Mouse (Mus musculus): ENCODE measurements around the gene Map3k14. TPM values are rescaled to one million over a fixed set of nuclear protein-coding genes. Genes with fewer than 3 reads are reported as not detected.

Map3k14 gene
- polyA plus RNA-seq, 1 experiment from 2014 or later: 5.6 TPM

- H3K4me3 ChIP-seq (ENCODE audit: low read depth, low read length): no peak overlapping the region
- no peaks in the 10 kb centered on the region for H3K36me3 ChIP-seq (ENCODE audit: control insufficient read depth, insufficient read depth, low read length)
- no peak for ATAC-seq (ENCODE audit: insufficient number of reproducible peaks, insufficient read depth, low FRiP score, low read depth)
- WGBS: 65% methylated on average over 4 of the region's 4 CpGs
- H3K9ac ChIP-seq (replicated peaks; ENCODE audit: low read depth, low read length): no peak overlapping the region
- no peaks in the 10 kb centered on the region for H3K9me3 ChIP-seq (ENCODE audit: control insufficient read depth, low read depth, low read length)
- H3K27me3 ChIP-seq (ENCODE audit: control insufficient read depth, insufficient read depth, low read length): no peaks in the 10 kb centered on the region
- H3K27ac ChIP-seq (ENCODE audit: low read length): peak overlapping the region; percentile 84; the same call in 1 of the 2 replicates
- H3K4me1 ChIP-seq (ENCODE audit: control insufficient read depth, insufficient read depth, low read length): peaks cover 31% of the 10 kb centered on the region
- H3K4me2 ChIP-seq (replicated peaks; ENCODE audit: low read depth, low read length): peak overlapping the region; percentile 56
These were observed 1.1 kb upstream of the Map3k14 start for GRCm38 (mm10) chr11:103268350-103268749.

GRCm38 (mm10) chr11:103266729-103267345 is 435 bp downstream of the Map3k14 start:
- peak overlapping the region; percentile 89 for H3K4me2 ChIP-seq (replicated peaks; ENCODE audit: low read depth, low read length)
- H3K27me3 ChIP-seq (ENCODE audit: control insufficient read depth, insufficient read depth, low read length): no peaks in the 10 kb centered on the region
- peaks cover 46% of the 10 kb centered on the region for H3K4me1 ChIP-seq (ENCODE audit: control insufficient read depth, insufficient read depth, low read length)
- no peaks in the 10 kb centered on the region for H3K9me3 ChIP-seq (ENCODE audit: control insufficient read depth, low read depth, low read length)
- peak overlapping the region; percentile 70 for H3K4me3 ChIP-seq (ENCODE audit: low read depth, low read length)
- WGBS: 1% methylated on average over 41 of the region's 42 CpGs
- H3K36me3 ChIP-seq (ENCODE audit: control insufficient read depth, insufficient read depth, low read length): no peaks in the 10 kb centered on the region
- peak overlapping the region; percentile 83 for H3K27ac ChIP-seq (ENCODE audit: low read length)
- peak overlapping the region; percentile 80 for H3K9ac ChIP-seq (replicated peaks; ENCODE audit: low read depth, low read length)
- no peak; the same call in 1 of the 2 replicates for ATAC-seq (ENCODE audit: insufficient number of reproducible peaks, insufficient read depth, low FRiP score, low read depth)

- Histone ChIP-seq H3K27me3 (ENCODE audit: control insufficient read depth, insufficient read depth, low read length) (no peaks in the 10 kb centered on the region), H3K4me3 (ENCODE audit: low read depth, low read length) (peak overlapping the region; percentile 70; the same call in 1 of the 2 replicates), H3K4me2 (replicated peaks; ENCODE audit: low read depth, low read length) (peak overlapping the region; percentile 89), H3K27ac (ENCODE audit: low read length) (no peak overlapping the region), H3K4me1 (ENCODE audit: control insufficient read depth, insufficient read depth, low read length) (peaks cover 52% of the 10 kb centered on the region), H3K36me3 (ENCODE audit: control insufficient read depth, insufficient read depth, low read length) (no peaks in the 10 kb centered on the region), H3K9ac (replicated peaks; ENCODE audit: low read depth, low read length) (no peak overlapping the region), H3K9me3 (ENCODE audit: control insufficient read depth, low read depth, low read length) (no peaks in the 10 kb centered on the region)
- 32% methylated on average over 2 of the region's 2 CpGs for WGBS
- ATAC-seq (ENCODE audit: insufficient number of reproducible peaks, insufficient read depth, low FRiP score, low read depth): no peak
These were observed 1.4 kb downstream of the Map3k14 start for GRCm38 (mm10) chr11:103265856-103266255.

- ATAC-seq (ENCODE audit: insufficient number of reproducible peaks, insufficient read depth, low FRiP score, low read depth): no peak
- no peaks in the 10 kb centered on the region for H3K9me3 ChIP-seq (ENCODE audit: control insufficient read depth, low read depth, low read length)
- no peak overlapping the region for H3K4me3 ChIP-seq (ENCODE audit: low read depth, low read length)
- H3K27me3 ChIP-seq (ENCODE audit: control insufficient read depth, insufficient read depth, low read length): no peaks in the 10 kb centered on the region
- 72% methylated on average over 7 of the region's 7 CpGs for whole genome bisulfite sequencing
- H3K36me3 ChIP-seq (ENCODE audit: control insufficient read depth, insufficient read depth, low read length): no peaks in the 10 kb centered on the region
- no peak overlapping the region for H3K9ac ChIP-seq (replicated peaks; ENCODE audit: low read depth, low read length)
- no peak overlapping the region for H3K4me2 ChIP-seq (replicated peaks; ENCODE audit: low read depth, low read length)
- H3K27ac ChIP-seq (ENCODE audit: low read length): no peak overlapping the region
- H3K4me1 ChIP-seq (ENCODE audit: control insufficient read depth, insufficient read depth, low read length): peaks cover 56% of the 10 kb centered on the region
These were observed 2.1 kb downstream of the Map3k14 start for GRCm38 (mm10) chr11:103265211-103265610.

GRCm38 (mm10) chr11:103264427-103265005 is 2.8 kb downstream of the Map3k14 start:
- no peaks in the 10 kb centered on the region for H3K27me3 ChIP-seq (ENCODE audit: control insufficient read depth, insufficient read depth, low read length)
- peaks cover 58% of the 10 kb centered on the region for H3K4me1 ChIP-seq (ENCODE audit: control insufficient read depth, insufficient read depth, low read length)
- no peak overlapping the region for H3K4me3 ChIP-seq (ENCODE audit: low read depth, low read length)
- H3K9ac ChIP-seq (replicated peaks; ENCODE audit: low read depth, low read length): no peak overlapping the region
- H3K9me3 ChIP-seq (ENCODE audit: control insufficient read depth, low read depth, low read length): no peaks in the 10 kb centered on the region
- H3K36me3 ChIP-seq (ENCODE audit: control insufficient read depth, insufficient read depth, low read length): no peaks in the 10 kb centered on the region
- whole genome bisulfite sequencing: 83% methylated on average over 20 of the region's 20 CpGs
- no peak overlapping the region for H3K4me2 ChIP-seq (replicated peaks; ENCODE audit: low read depth, low read length)
- H3K27ac ChIP-seq (ENCODE audit: low read length): no peak overlapping the region
- no peak for ATAC-seq (ENCODE audit: insufficient number of reproducible peaks, insufficient read depth, low FRiP score, low read depth)

GRCm38 (mm10) chr11:103263551-103263950 is 3.7 kb downstream of the Map3k14 start:
- Histone ChIP-seq H3K27ac (ENCODE audit: low read length) (no peak overlapping the region), H3K4me2 (replicated peaks; ENCODE audit: low read depth, low read length) (no peak overlapping the region), H3K9ac (replicated peaks; ENCODE audit: low read depth, low read length) (no peak overlapping the region)

GRCm38 (mm10) chr11:103262412-103263267 is 4.6 kb downstream of the Map3k14 start:
- no peak overlapping the region for H3K4me3 ChIP-seq (ENCODE audit: low read depth, low read length)
- ATAC-seq (ENCODE audit: insufficient number of reproducible peaks, insufficient read depth, low FRiP score, low read depth): no peak
- H3K36me3 ChIP-seq (ENCODE audit: control insufficient read depth, insufficient read depth, low read length): no peaks in the 10 kb centered on the region
- H3K9ac ChIP-seq (replicated peaks; ENCODE audit: low read depth, low read length): no peak overlapping the region
- H3K4me2 ChIP-seq (replicated peaks; ENCODE audit: low read depth, low read length): peak overlapping the region; percentile 15; the same call in 1 of the 2 replicates
- peak overlapping the region; percentile 61; the same call in 1 of the 2 replicates for H3K27ac ChIP-seq (ENCODE audit: low read length)
- 37% methylated on average over 20 of the region's 20 CpGs for WGBS
- no peaks in the 10 kb centered on the region for H3K27me3 ChIP-seq (ENCODE audit: control insufficient read depth, insufficient read depth, low read length)
- H3K4me1 ChIP-seq (ENCODE audit: control insufficient read depth, insufficient read depth, low read length): peaks cover 51% of the 10 kb centered on the region
- no peaks in the 10 kb centered on the region for H3K9me3 ChIP-seq (ENCODE audit: control insufficient read depth, low read depth, low read length)

More at GRCm38 (mm10) chr11:103263551-103263950, 3.7 kb downstream of the Map3k14 start:
- ATAC-seq (ENCODE audit: insufficient number of reproducible peaks, insufficient read depth, low FRiP score, low read depth): no peak
- Histone ChIP-seq H3K27me3 (ENCODE audit: control insufficient read depth, insufficient read depth, low read length) (no peaks in the 10 kb centered on the region), H3K9me3 (ENCODE audit: control insufficient read depth, low read depth, low read length) (no peaks in the 10 kb centered on the region), H3K4me1 (ENCODE audit: control insufficient read depth, insufficient read depth, low read length) (peaks cover 58% of the 10 kb centered on the region), H3K4me3 (ENCODE audit: low read depth, low read length) (no peak overlapping the region), H3K36me3 (ENCODE audit: control insufficient read depth, insufficient read depth, low read length) (no peaks in the 10 kb centered on the region)
- 44% methylated on average over 10 of the region's 10 CpGs for WGBS

- Histone ChIP-seq H3K27ac (ENCODE audit: low read length) (peak overlapping the region; percentile 61; the same call in 1 of the 2 replicates), H3K9me3 (ENCODE audit: control insufficient read depth, low read depth, low read length) (no peaks in the 10 kb centered on the region), H3K4me2 (replicated peaks; ENCODE audit: low read depth, low read length) (peak overlapping the region; percentile 15; the same call in 1 of the 2 replicates), H3K4me1 (ENCODE audit: control insufficient read depth, insufficient read depth, low read length) (peaks cover 51% of the 10 kb centered on the region), H3K4me3 (ENCODE audit: low read depth, low read length) (no peak overlapping the region), H3K27me3 (ENCODE audit: control insufficient read depth, insufficient read depth, low read length) (no peaks in the 10 kb centered on the region), H3K9ac (replicated peaks; ENCODE audit: low read depth, low read length) (no peak overlapping the region), H3K36me3 (ENCODE audit: control insufficient read depth, insufficient read depth, low read length) (no peaks in the 10 kb centered on the region)
- no peak for ATAC-seq (ENCODE audit: insufficient number of reproducible peaks, insufficient read depth, low FRiP score, low read depth)
- 82% methylated on average over 7 of the region's 7 CpGs for WGBS
These were observed 5.4 kb downstream of the Map3k14 start for GRCm38 (mm10) chr11:103261671-103262411.
